Mouse (Mus musculus) cerebellum, adult 2 months (tissue): Measurements from ENCODE around the gene 4930447C04Rik.

ENCODE experiments used
- CTCF ChIP-seq: fragments of 200-500 bp; IDR thresholded peaks from 2 replicates; pipeline ENCODE4 v1.5.1; 2011; ENCODE audit warnings: low read depth, mild to moderate bottlenecking, control low read depth, low read length, moderate library complexity, borderline replicate concordance; ENCODE audit not compliant: insufficient read depth
- POLR2A ChIP-seq: fragments of 200-500 bp; IDR thresholded peaks from 2 replicates; pipeline ENCODE4 v1.6.1; 2011; ENCODE audit warnings: low read length, control low read depth, borderline replicate concordance; ENCODE audit not compliant: insufficient read depth

DNA sequence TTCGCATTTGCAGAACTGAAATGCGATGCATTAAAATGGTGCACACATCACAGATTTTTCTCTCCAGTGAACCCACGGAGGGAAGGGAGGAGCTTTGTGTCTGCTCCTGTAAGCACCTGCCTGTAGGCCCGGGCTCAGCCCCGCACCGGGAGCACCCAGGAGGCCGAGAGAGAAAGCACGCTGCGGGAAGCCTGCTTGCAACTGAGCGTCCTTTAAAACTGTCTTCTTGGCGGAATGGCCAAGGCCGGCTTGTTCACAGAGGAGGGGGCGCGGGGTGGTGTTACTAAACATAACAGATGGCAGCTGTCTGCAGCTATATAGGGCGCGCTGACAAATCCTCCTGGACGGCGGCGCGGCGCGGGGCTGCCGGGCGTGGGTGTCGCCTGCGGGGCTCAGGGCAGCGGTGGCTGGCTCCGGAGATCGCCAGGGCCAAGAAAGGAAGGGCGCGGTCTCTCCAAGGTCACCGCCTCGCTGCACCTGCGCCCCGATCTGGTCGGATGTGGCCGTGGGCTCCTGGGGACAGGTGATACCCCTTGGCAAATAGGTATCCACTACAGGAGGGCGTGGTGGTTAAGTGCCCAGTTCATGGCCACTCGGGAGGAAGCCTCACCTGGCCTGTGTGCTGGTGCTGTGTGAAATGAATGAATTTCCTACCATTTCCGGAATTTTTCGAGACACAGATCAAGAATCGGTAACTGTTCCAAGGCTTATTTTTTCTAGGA is 108.7 kb downstream of the 4930447C04Rik start:
- TF ChIP-seq CTCF (no peak), POLR2A (no peak)
